ENCODE assay signal across 7 mouse cellular contexts in the genomic region with DNA sequence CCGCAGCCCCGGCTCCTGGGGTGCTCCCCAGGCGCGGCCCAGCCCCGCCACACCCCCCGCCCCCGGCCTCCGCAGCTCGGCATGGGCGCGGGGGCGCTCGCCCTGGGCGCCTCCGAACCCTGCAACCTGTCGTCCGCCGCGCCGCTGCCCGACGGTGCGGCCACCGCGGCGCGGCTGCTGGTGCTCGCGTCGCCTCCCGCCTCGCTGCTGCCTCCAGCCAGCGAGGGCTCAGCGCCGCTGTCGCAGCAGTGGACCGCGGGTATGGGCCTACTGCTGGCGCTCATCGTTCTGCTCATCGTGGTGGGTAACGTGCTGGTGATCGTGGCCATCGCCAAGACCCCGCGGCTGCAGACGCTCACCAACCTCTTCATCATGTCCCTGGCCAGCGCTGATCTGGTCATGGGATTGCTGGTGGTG. TPM values are rescaled to one million over a fixed set of nuclear protein-coding genes. Genes with fewer than 3 reads are reported as not detected.
DNase-seq lines count a peak whose midpoint lies in the region; ATAC-seq lines count a peak whose summit lies in the region.

No protein-coding gene starts in this region.

- H3K4me3 ChIP-seq in megakaryocyte, embryonic 14.5 days (replicated peaks), result peak overlapping the region; percentile 91
- H3K4me3 ChIP-seq in forebrain, embryonic 14.5 days (ENCODE audit: low read depth, low read length), result peak overlapping the region; percentile 52
- peak overlapping the region; percentile 54 for H3K4me3 ChIP-seq in neural tube, embryonic 13.5 days

- H3K36me3 ChIP-seq in megakaryocyte, embryonic 14.5 days (replicated peaks; ENCODE audit: low read length), result no peaks in the 10 kb centered on the region
- H3K36me3 ChIP-seq in forebrain, embryonic 14.5 days (ENCODE audit: control insufficient read depth, insufficient read depth, low read length), result no peaks in the 10 kb centered on the region
- no peaks in the 10 kb centered on the region for H3K36me3 ChIP-seq in neural tube, embryonic 13.5 days

- peaks cover 93% of the 10 kb centered on the region for H3K27me3 ChIP-seq in megakaryocyte, embryonic 14.5 days (replicated peaks)
- H3K27me3 ChIP-seq in forebrain, embryonic 14.5 days (replicated peaks; ENCODE audit: control insufficient read depth, insufficient read depth, low read length), result peaks cover 56% of the 10 kb centered on the region
- H3K27me3 ChIP-seq in neural tube, embryonic 13.5 days, result peaks cover 86% of the 10 kb centered on the region

- WGBS in forebrain, embryonic 14.5 days, result under 1% methylated on average over 31 of the region's 48 CpGs
- 1% methylated on average over 46 of the region's 48 CpGs for WGBS in neural tube, embryonic 13.5 days

- no peaks in the 10 kb centered on the region for H3K9me3 ChIP-seq in megakaryocyte, embryonic 14.5 days
- no peaks in the 10 kb centered on the region for H3K9me3 ChIP-seq in forebrain, embryonic 14.5 days (replicated peaks; ENCODE audit: control insufficient read depth, low read length)
- H3K9me3 ChIP-seq in neural tube, embryonic 13.5 days, result no peaks in the 10 kb centered on the region

- peaks cover 42% of the 10 kb centered on the region for H3K4me1 ChIP-seq in megakaryocyte, embryonic 14.5 days
- H3K4me1 ChIP-seq in forebrain, embryonic 14.5 days (ENCODE audit: control insufficient read depth, insufficient read depth, low read length), result peaks cover 15% of the 10 kb centered on the region
- H3K4me1 ChIP-seq in neural tube, embryonic 13.5 days (replicated peaks), result peaks cover 36% of the 10 kb centered on the region

- H3K4me2 ChIP-seq in forebrain, embryonic 14.5 days (ENCODE audit: low read length), result peak overlapping the region; percentile 94
- peak overlapping the region; percentile 86 for H3K4me2 ChIP-seq in neural tube, embryonic 13.5 days

- H3K27ac ChIP-seq in forebrain, embryonic 14.5 days (ENCODE audit: low read depth, low read length), result no peak overlapping the region
- H3K27ac ChIP-seq in neural tube, embryonic 13.5 days (replicated peaks), result no peak overlapping the region

- no peak for DNase-seq in forebrain, embryonic 14.5 days (ENCODE audit: low spot score)
- peak; percentile 19 to 47 for DNase-seq in kidney, postnatal 4 days
- no peak for DNase-seq in adrenal gland, postnatal 14 days
- DNase-seq in left cerebral cortex, postnatal 14 days (ENCODE audit: low spot score in 2 of 2), result no peak

- intact Hi-C loops in left cerebral cortex, postnatal 14 days (cut with DNase I), result loop anchor here (5.0 kb wide), 3 partner anchors 75 to 300 kb away; no protein-coding TSS in a partner anchor

- ATAC-seq in megakaryocyte, adult 5-6 weeks (ENCODE audit: poor library complexity, severe bottlenecking), result no peak
- peak; percentile 40 for ATAC-seq in forebrain, embryonic 14.5 days
- peak; percentile 58 for ATAC-seq in neural tube, embryonic 13.5 days (ENCODE audit: low read depth)

- H3K9ac ChIP-seq in forebrain, embryonic 14.5 days (ENCODE audit: low read length), result peak overlapping the region; percentile 64
- peak overlapping the region; percentile 67 for H3K9ac ChIP-seq in neural tube, embryonic 13.5 days

RNA-seq across cellular contexts. Expression of a gene that starts 0.3 kb away (rescaled TPM):
- not detected in 2 replicates for polyA plus RNA-seq in megakaryocyte, embryonic 14.5 days (2012; ENCODE audit: insufficient read depth, low replicate concordance)
- total RNA-seq in megakaryocyte, adult 5-6 weeks (2015), result 0.09 and 0.11 TPM in 2 replicates
- 0.07 and 0.16 TPM in 2 replicates for total RNA-seq in megakaryocyte, adult 5-6 weeks (2017)
- 1.1 and 1.7 TPM in 2 replicates for polyA plus RNA-seq in forebrain, embryonic 14.5 days (2014; fragmentation: Nextera tagmentation; extraction: Ambion mirVana)
- 0.38 and 0.55 TPM in 2 replicates for polyA plus RNA-seq in neural tube, embryonic 13.5 days (2015; fragmentation: Nextera tagmentation; extraction: Ambion mirVana)
- total RNA-seq in adrenal gland, postnatal 14 days (2021), result 3.8 and 6.4 TPM in 2 replicates
- 10 to 100 TPM; 40.1 to 43.9 TPM for total RNA-seq in left cerebral cortex, postnatal 14 days (2021)

Comparison
In these comparisons a context has a peak if more than half of its experiments do, and no peak if none do; other contexts are left out.
1. DNase-seq: peak in kidney, postnatal 4 days (2 of 2); none in forebrain, embryonic 14.5 days (single experiment), adrenal gland, postnatal 14 days (single experiment) and left cerebral cortex, postnatal 14 days (0 of 2).
2. Peak in every context shown above with its lines, with median percentiles within 50 percentile points of each other: H3K4me3 ChIP-seq.